Mouse (Mus musculus) forelimb bud, embryonic 11.5 days (tissue): Measurements from ENCODE around the gene Hist4h4.
A peak's percentile ranks its signal among the peaks of the same experiment; 100 is the strongest.
"Not testable (repeated sequence)": the region's sequence is repeated elsewhere in the genome, so short reads cannot be mapped to it uniquely, and the experiment has no call there.

Source experiments
- DNase-seq: peaks from one replicate; pipeline ENCODE4 v3.0.0-alpha.2; 2012; ENCODE audit warnings: low read depth, low spot score

Hist4h4 gene

GRCm38 (mm10) chr6:136815381-136815780, 11.2 kb upstream of the Hist4h4 start:
- DNase-seq: no peak

- DNase-seq: no peak
Measured at GRCm38 (mm10) chr6:136813117-136813516, 8.9 kb upstream of the Hist4h4 start.

- no peak for DNase-seq
Measured at GRCm38 (mm10) chr6:136811196-136811595, 7.0 kb upstream of the Hist4h4 start.

- no peak for DNase-seq
Measured at GRCm38 (mm10) chr6:136809673-136810072, 5.5 kb upstream of the Hist4h4 start.

GRCm38 (mm10) chr6:136809077-136809476, 4.9 kb upstream of the Hist4h4 start:
- DNase-seq: no peak

- DNase-seq: no peak
Measured at GRCm38 (mm10) chr6:136808631-136809046, 4.4 kb upstream of the Hist4h4 start.

- DNase-seq: peak; percentile 95
Measured at GRCm38 (mm10) chr6:136808014-136808417, 3.8 kb upstream of the Hist4h4 start, which contains the start of gene H2afj. Gene H2afj, plus strand, starts transcription at chr6:136808244.

GRCm38 (mm10) chr6:136807395-136808013, 3.3 kb upstream of the Hist4h4 start:
- no peak for DNase-seq

GRCm38 (mm10) chr6:136806819-136807218, 2.6 kb upstream of the Hist4h4 start:
- no peak for DNase-seq

- DNase-seq: no peak
Measured at GRCm38 (mm10) chr6:136805409-136805775, 1.2 kb upstream of the Hist4h4 start.

- DNase-seq: peak; percentile 36
Measured at GRCm38 (mm10) chr6:136804705-136805408, 642 bp upstream of the Hist4h4 start.

GRCm38 (mm10) chr6:136803093-136803738, 999 bp downstream of the Hist4h4 start:
- no peak for DNase-seq

- no peak for DNase-seq
Measured at GRCm38 (mm10) chr6:136801274-136801673, 2.9 kb downstream of the Hist4h4 start.

- DNase-seq: no peak
Measured at GRCm38 (mm10) chr6:136800710-136801109, 3.5 kb downstream of the Hist4h4 start.

GRCm38 (mm10) chr6:136797874-136798693, 6.1 kb downstream of the Hist4h4 start:
- DNase-seq: not testable (repeated sequence)

GRCm38 (mm10) chr6:136795850-136796249, 8.4 kb downstream of the Hist4h4 start:
- no peak for DNase-seq

GRCm38 (mm10) chr6:136795110-136795509, 9.1 kb downstream of the Hist4h4 start:
- DNase-seq: no peak

GRCm38 (mm10) chr6:136793831-136794525, 10.2 kb downstream of the Hist4h4 start:
- no peak for DNase-seq

- DNase-seq: peak; percentile 64
Measured at GRCm38 (mm10) chr6:136792884-136793758, 11.1 kb downstream of the Hist4h4 start.

- DNase-seq: no peak
Measured at GRCm38 (mm10) chr6:136789391-136789971, 14.7 kb downstream of the Hist4h4 start.
